Mouse (Mus musculus) thymus, adult 2 months (tissue): ENCODE data around the gene Sh3pxd2a. TPM values are rescaled to one million over a fixed set of nuclear protein-coding genes. Genes with fewer than 3 reads are reported as not detected.

ENCODE experiments used
- DNase-seq: peaks from one replicate; pipeline ENCODE4 v3.0.0; 2021
- H3K27ac ChIP-seq: fragments of 200-500 bp; 2 replicates; pipeline ENCODE4 v1.5.1; 2012; ENCODE audit warnings: low read length, control low read depth; ENCODE audit not compliant: control insufficient read depth, insufficient read depth
- H3K27me3 ChIP-seq: fragments of 200-500 bp; 2 replicates; pipeline ENCODE4 v1.6.1; 2012; ENCODE audit warnings: mild to moderate bottlenecking, low read length, moderate library complexity, mixed read lengths; ENCODE audit not compliant: control insufficient read depth, insufficient read depth
- H3K36me3 ChIP-seq: fragments of 200-500 bp; 2 replicates; pipeline ENCODE4 v1.6.1; 2012; ENCODE audit warnings: mild to moderate bottlenecking, low read length, moderate library complexity; ENCODE audit not compliant: control insufficient read depth, insufficient read depth
- H3K4me1 ChIP-seq: fragments of 200-500 bp; replicated peaks from 2 replicates; pipeline ENCODE4 v1.6.1; 2012; ENCODE audit warnings: low read length; ENCODE audit not compliant: control insufficient read depth, insufficient read depth
- H3K4me3 ChIP-seq: fragments of 200-500 bp; 2 replicates; pipeline ENCODE4 v1.5.1; 2012; ENCODE audit warnings: mild to moderate bottlenecking, low read length, control low read depth, moderate library complexity; ENCODE audit not compliant: control insufficient read depth, insufficient read depth
- CTCF ChIP-seq: fragments of 200-500 bp; IDR thresholded peaks from 2 replicates; pipeline ENCODE4 v1.5.1; 2012; ENCODE audit warnings: mild to moderate bottlenecking, control low read depth, low read length, moderate library complexity, borderline replicate concordance; ENCODE audit not compliant: control insufficient read depth, poor library complexity, insufficient read depth; ENCODE audit errors: extremely low read depth
- POLR2A ChIP-seq: fragments of 200-500 bp; IDR thresholded peaks from 2 replicates; pipeline ENCODE4 v1.6.1; 2012; ENCODE audit warnings: mild to moderate bottlenecking, low read length, control low read depth, moderate library complexity; ENCODE audit not compliant: control insufficient read depth, poor library complexity, insufficient read depth; ENCODE audit errors: extremely low read depth
- WGBS: fragments of 180-500 bp; shearing (Covaris S2); methylation state at CpG from one replicate; pipeline ENCODE4 v1.1.7; 2018; 5-methylcytosine and 5-hydroxymethylcytosine counted together
- polyA plus RNA-seq: library from polyadenylated mRNA; depleted of rRNA; stranded (reverse); fragments of >200 nt; gene quantifications from 2 replicates; pipeline ENCODE4 v1.2.3, GENCODE M21; 2012

Sh3pxd2a gene
- polyA plus RNA-seq, 1 experiment = 19.4 TPM

DNA sequence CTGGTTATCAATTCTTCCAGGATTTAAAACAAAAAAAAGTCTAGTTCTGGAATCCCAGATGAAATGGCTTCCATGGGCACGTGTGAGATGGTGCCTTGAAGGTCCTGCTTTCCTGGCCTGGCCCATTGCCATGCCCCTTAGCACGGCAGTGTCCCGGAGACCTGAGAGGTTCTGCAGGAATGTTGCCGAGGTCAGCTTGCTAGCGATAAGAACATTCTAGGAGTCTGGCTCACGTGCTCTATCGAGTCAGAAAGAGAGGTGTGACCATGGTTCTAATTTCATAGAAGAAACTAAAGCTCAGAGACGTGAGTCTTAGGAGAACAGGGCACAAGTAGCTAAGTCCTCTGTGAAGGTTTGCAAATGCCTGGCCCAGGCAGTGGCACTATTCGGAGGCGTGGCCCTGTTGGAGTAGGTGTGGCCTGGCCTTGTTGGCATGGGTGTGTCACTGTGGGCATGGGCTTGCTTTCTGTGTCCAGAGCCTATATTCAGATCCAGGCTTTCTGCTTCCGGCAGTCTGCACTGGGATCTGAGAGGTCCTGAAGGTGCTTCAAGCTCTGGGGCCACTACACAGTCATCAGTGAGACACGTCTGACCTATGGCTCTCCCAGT, 96.8 kb downstream of the Sh3pxd2a start:
- Histone ChIP-seq H3K27ac (no peak overlapping the region), H3K36me3 (peaks cover 6% of the 10 kb centered on the region; the same call in 1 of the 2 replicates), H3K4me3 (no peak overlapping the region), H3K27me3 (no peaks in the 10 kb centered on the region), H3K4me1 (no peaks in the 10 kb centered on the region)
- 96% methylated on average over 12 of the region's 12 CpGs for WGBS
- TF ChIP-seq CTCF (no peak), POLR2A (no peak)
- no peak for DNase-seq

DNA sequence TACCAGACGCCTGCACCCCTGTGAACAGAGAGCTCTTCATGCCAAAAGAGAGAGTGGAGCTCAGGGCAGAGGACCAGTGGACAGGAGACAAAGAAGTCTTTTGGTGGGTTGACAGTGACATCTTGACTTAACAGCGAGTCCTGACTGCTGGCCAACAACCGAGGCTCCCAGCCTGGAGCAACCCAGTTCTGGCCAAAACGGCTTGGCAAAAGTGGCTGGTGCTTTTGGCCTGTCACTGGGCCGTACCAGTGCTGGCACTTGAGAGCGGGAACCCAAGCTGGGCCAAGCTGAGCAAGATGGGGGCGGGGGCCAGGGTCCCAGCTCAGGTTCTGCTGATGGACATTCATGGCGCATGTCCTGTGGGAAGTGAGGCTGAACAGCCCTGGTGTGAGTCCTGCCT, 97.6 kb downstream of the Sh3pxd2a start:
- no peaks in the 10 kb centered on the region for H3K27me3 ChIP-seq
- 92% methylated on average over 8 of the region's 8 CpGs for WGBS
- TF ChIP-seq CTCF (no peak), POLR2A (no peak)
- H3K4me3 ChIP-seq = no peak overlapping the region
- no peak for DNase-seq
- no peak overlapping the region for H3K27ac ChIP-seq
- H3K4me1 ChIP-seq = 0 out of 2 replicates have a peak, but pooled peaks cover 3% of the 10 kb centered on the region
- H3K36me3 ChIP-seq = peaks cover 6% of the 10 kb centered on the region; the same call in 1 of the 2 replicates

DNA sequence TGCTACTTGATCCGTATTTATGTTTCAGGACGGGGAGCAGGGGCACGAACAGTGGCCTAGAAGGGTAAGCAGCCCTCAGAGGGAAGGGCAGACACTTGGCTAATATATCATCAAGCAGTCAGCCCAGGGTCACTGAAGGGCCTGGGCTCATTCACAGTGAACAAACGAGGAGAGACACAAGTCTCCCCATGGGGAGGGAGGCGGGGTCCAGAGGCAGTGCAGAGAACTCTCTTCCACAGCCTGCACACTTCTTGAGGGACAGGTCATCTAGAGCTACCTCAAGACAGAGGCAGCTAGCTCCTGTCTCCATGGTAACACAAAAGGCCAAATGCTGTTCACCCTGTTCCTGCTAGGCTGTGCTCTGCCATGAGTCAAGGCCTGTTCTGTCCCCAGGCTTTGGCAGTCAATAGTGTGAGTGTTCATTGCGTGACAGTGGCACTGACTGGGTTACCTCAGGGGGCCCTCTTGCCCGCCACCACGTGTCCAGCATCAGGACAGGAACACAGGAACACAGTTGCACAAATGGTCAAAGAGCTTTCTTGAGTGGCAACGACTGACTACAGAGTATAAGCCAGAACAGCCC, 101.0 kb downstream of the Sh3pxd2a start:
- no peak for DNase-seq
- H3K4me3 ChIP-seq = no peak overlapping the region
- H3K27ac ChIP-seq = no peak overlapping the region
- no peaks in the 10 kb centered on the region for H3K27me3 ChIP-seq
- peaks cover 6% of the 10 kb centered on the region; the same call in 1 of the 2 replicates for H3K36me3 ChIP-seq
- TF ChIP-seq POLR2A (no peak), CTCF (no peak)
- 91% methylated on average over 9 of the region's 9 CpGs for WGBS
- peaks cover 13% of the 10 kb centered on the region for H3K4me1 ChIP-seq

DNA sequence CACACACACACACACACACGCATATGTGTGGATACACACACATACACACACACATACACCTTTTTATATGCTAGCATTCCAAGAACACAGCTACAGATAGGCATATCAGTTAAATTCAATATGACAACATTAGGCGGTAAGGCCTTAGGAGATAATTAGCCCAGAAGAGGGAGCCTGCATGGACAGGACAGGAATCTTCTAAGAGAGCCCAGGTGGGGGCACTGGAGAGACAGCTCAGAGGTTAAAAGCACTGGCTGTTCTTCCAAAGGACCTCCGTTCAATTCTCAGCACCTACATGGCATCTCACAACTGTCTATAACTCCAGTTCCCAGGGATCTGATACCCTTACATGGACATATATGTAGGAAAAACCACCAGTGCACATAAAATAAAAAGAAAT, 103.3 kb downstream of the Sh3pxd2a start:
- H3K36me3 ChIP-seq = peaks cover 6% of the 10 kb centered on the region; the same call in 1 of the 2 replicates
- WGBS = 89% methylated on average over 3 of the region's 3 CpGs
- no peak for DNase-seq
- no peak overlapping the region for H3K4me3 ChIP-seq
- H3K4me1 ChIP-seq = peaks cover 13% of the 10 kb centered on the region
- TF ChIP-seq POLR2A (no peak), CTCF (no peak)
- no peaks in the 10 kb centered on the region for H3K27me3 ChIP-seq
- no peak overlapping the region for H3K27ac ChIP-seq

DNA sequence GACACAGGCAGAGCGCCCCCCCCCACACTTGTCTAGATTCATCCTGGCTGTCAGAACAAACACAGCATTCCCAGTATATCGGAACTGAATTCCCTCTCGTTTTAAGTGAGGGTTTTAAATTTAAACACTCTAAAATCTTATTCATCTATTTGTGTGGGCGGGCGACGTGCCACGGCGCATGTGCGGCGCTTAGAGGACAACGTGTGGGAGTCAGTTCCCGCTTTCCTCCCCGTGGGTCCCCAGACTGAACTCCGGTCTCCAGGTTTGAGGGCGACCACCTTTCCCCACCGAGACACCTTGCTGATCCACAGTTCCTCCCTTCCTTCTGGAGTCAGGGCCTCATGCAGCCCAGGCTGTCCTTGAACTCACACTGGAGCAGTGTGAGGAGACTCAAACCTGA, 104.2 kb downstream of the Sh3pxd2a start:
- WGBS = 98% methylated on average over 16 of the region's 16 CpGs
- Histone ChIP-seq H3K4me1 (peaks cover 13% of the 10 kb centered on the region), H3K4me3 (no peak overlapping the region), H3K27ac (no peak overlapping the region), H3K27me3 (no peaks in the 10 kb centered on the region), H3K36me3 (peaks cover 6% of the 10 kb centered on the region; the same call in 1 of the 2 replicates)
- TF ChIP-seq CTCF (no peak), POLR2A (no peak)
- no peak for DNase-seq

DNA sequence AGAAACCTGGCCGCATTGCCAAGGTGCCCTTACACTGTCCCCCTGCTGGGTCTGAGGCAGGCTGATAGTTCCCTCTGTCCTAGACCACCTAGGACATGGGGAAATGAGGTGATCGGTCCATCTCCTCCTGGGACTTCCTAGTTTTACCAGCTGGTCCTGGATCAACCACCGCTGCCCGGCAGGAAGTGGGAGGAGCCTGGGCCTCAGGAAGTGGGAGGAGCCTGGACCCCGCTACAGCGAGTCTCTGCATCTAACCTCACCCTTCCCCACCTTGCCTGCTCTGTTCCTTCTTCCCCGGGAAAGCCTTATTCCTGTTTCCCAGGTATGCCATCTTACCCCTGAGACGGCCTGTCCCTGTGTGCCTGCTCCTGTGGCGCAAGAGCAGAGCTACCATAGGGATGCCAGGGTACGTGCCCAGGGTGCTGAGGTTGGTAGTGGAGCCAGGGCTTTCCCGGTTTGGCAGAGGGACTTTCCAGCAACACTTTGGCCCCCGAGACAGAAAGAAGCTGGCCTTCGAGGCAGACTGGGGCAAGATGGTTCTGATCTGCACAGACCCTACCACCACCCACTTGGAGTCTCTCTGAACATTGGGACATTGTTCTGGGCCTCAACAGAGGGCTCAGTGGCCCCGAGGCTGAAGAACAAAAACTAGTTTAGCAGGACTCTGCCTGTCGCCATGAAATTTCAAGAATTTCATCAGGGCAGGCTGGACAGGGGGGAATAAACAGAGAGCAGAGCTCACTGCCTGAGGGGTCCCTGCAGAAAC, 104.9 kb downstream of the Sh3pxd2a start:
- no peak for TF ChIP-seq CTCF
- TF ChIP-seq POLR2A = no peak
- Histone ChIP-seq H3K27ac (no peak overlapping the region), H3K27me3 (no peaks in the 10 kb centered on the region), H3K4me1 (peaks cover 13% of the 10 kb centered on the region), H3K4me3 (no peak overlapping the region), H3K36me3 (peaks cover 6% of the 10 kb centered on the region; the same call in 1 of the 2 replicates)
- DNase-seq = peak; percentile 41
- 38% methylated on average over 15 of the region's 15 CpGs for WGBS
